Mouse (Mus musculus) c-Kit-negative CD71-positive TER-119-positive erythroid progenitor cells, embryonic 14.5 days (primary cell): ENCODE results near the gene Rassf3.
A peak's percentile ranks its signal among the peaks of the same experiment; 100 is the strongest.

ENCODE experiments used
- DNase-seq: peaks from one replicate; pipeline ENCODE4 v3.0.0-alpha.2; 2013; ENCODE audit warnings: low read depth, low spot score

The Rassf3 gene

DNA sequence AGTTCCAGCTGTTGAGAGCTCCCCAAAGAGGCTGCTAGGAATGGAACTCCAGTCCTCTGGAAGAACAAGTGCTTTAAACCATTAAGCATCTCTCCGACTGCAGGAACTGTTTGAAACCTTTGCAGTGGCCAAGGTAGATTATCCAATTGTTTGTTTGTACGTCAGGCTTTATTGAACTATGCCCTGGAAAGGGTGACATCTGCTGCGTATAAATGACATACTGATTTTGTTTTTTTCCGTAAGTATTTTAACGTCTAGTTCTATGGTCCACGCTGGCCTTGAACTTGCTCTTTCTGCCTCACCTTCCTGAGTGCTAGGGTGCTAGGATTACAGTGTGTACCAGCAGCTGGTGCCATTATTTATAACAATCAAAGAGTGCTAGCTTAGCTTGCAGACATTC is 13.8 kb upstream of the Rassf3 start:
- DNase-seq, result no peak

DNA sequence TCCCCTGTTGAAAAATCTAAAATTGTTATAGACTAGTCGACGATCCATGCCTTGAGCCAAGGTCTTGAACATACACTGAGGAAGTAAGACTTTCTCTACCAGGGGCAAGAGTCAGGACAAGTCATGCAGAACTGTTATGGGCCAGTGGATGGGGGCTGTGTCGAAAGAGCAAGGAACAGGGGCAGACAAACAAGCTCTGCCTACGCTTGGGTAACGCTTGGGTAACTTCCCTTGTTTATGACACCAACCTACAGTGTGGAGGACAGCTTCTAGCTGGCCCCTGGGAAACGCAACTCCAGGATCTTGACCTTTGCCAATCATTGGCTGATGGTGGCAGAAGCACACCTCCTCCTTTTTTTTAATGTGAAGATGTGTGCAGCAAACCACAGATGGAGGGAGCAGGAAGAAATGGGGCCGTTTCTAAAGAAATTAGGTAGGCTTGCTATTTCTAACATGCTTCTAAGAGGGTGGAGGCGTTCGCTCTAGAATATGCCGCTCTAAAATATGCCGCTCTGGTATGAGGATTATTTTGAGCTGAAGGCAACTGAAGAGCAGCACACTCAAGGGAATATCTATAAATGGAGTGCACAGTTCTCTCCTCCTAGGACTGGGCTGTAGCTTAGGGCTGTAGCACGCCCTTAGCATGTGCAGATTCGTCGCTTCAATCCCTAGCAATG is 12.6 kb upstream of the Rassf3 start:
- no peak for DNase-seq

DNA sequence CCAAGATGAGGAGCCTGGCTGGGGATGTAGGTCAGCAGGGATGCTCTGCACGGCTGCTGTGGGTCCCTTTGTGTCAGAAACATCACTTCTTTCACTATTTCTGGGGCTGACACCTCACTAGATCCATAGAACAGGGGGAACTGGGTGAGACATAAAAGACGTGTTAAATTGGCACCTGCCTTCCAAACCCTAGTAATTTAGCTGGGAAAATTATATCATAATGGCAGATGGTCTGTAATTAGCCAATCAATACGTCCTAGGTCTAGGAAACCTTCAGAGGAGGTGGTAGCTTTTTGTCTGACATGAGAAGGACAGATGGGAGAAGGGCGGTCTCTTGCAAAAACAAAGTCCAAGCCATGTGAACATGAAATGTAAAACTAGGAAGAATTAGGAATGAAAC is 11.6 kb upstream of the Rassf3 start:
- no peak for DNase-seq

DNA sequence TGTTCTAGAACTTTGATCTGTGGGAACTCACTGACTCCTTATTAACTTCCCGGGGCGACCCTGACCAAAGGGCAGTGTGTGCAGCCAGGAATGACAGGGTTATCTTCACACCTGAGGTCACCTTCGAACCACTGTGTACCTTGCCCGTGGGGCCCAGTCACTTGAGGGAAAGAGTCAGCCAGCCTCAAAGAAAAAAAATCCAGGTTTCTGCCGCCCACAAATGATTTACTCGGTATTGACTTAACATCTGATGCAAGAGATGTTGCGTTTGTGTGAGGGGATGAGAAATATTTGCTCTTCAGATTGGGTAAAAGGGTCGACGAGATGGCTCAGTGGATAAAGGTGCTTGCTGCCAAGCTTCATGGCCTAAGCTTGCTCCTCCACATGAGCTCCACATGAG is 10.2 kb upstream of the Rassf3 start:
- DNase-seq, result no peak

DNA sequence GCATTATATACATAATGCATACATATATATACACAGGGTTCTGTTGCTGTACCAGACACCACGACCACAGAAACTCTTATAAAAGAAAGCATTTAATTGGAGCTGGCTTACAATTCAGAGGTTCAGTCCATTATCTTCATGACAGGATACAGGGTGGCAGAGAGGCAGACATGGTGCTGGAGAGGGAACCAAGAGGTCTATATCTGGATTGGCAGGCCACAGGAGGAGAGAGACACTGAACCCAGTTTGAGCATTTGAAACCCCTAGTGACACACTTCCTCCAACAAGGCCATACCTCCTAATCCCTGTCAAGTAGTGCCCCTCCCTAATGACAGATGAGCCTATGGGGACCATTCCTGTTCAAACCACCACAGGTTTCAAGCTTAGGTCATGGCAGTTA is 7.2 kb upstream of the Rassf3 start:
- no peak for DNase-seq

DNA sequence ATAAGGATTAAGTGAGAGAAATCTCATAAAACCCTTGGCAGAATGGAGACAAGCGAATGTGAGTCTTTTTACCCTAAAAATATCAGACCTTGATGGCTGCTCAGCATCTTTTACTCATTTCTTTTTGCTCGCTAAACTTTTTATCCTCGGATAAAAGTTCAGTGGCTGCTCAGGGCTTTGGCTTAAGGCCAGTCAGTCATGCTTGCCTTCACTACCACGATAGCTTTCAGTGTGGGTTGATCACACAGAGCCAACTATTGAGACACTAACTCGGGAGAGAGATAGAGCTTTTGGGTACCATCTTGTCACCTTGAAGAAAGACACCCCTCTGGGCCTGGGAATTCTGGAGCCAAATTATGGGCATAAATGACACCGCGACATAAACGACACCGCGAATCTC is 5.0 kb upstream of the Rassf3 start:
- no peak for DNase-seq

DNA sequence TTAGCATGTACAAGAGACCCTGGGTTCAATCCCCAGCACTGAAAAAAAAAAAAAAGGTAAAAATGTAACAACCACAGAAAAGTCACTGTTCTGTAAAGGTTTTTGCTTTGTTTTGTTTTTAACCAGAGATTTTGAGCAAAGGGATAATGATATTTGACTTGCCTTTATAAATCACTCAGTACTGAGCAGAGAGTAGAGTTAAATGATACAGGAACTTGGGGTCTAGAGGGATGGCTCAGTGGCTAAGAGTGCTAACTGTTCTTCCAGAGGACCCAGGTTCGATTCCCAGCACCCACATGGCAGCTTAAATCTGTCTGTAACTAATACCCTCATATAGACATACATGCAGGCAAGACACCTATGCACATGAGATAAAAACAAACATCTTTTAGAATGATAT is 3.8 kb upstream of the Rassf3 start:
- no peak for DNase-seq

DNA sequence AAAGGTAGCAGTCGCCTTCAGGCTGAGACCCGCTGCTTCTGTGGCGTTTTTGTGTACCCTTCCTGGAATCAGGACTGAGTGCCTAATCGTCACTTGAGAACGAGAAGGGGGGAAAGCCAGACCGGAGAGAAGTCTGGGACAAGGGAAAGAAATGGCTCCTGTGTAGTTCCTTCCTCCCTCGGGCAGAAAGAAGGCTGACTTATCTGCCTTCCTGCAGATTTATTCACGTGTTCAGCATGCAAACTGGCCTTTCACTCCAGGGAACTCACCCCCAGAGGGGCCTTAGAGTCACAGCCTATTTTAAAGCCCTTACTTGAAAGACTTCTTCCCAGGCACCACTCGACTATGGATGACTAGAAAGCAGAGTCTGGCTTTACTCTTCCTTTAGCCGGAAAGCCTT is 1.3 kb upstream of the Rassf3 start:
- DNase-seq, result no peak

DNA sequence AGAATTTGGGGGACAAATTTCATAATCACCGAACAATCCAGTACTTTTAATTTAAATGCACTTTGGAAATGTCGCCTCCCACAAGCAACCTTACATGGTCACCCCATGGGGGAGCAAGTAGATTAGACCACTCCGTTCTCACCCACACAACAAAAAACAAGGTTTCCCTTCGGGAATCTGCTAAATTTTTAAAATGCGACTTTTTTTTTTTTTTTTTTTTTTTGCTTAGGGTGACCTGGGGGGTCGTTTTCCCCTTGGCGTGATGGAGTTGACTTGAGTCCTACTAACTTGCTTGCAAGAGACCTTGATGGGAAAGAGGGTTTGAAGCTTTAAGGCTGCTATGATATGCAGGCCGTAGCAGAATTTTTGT is 806 bp upstream of the Rassf3 start:
- no peak for DNase-seq

DNA sequence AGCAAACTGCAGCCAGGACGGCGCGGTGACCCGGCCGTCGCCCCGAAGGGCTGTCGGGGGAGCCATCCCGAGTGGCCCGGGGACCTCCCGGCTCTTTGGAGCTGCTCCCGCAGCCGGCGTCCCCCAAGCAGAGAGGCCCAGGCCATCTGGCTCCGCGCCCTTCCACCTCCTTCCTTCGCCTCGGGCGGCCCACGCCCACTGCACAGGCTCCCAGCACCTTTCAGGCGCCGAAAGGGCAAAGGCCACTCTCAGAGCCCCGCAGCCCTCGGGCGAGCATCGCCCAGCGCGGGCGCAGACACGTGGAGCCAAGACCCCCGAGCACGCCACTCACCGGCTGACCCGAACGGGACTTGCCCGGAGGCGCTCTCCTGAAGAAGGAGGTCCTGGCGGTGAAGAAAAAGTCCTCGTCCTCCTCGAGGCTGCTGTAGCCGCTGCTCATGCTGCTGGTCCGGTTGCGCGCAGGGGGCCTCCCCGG is 438 bp downstream of the Rassf3 start:
- DNase-seq, result peak; percentile 36

DNA sequence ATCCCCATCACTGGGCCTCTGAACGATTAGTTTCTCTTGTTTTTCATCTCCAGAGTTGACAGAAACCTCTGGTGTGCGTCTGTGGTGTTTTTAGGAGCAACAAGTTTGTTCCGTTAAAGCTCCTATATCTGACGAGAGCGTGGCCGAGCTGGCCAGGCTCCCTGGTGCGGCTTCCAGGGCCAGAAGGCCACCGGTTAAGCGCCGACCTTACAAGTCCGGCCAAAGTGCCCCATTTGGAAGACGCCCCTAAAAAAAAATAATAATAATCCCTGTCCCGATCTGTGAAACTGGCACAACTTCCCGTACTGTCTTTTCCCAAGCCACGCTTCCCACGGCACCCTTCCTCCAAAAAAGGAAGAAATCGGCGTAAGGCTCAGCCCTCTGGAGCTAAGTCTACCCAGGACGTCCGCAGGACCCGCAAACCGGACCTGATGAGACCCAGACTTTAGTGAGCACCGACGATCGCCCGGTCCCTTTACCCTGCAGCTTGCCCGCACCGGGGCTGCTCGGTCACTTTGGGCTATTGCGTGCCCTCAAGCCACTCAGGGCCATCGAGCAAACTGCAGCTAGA is 961 bp downstream of the Rassf3 start:
- DNase-seq, result no peak

DNA sequence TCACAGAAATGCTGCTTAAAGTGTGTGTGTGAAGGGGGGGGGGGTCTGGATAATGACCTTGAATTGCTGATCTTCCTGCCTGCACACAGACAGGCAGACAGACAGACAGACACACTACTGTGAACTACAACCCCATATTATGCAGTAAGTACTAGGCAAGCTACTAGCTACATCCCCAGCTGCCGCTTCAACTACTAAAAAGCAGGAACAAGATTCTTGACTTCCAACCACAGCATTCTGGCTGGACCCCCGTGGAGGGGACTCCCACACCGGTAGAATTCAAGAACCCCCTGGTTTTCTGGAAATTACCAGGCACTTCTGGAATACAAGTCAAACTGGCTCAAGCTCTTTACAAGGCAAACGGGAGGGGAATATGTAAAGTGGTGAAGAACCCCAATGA is 1.9 kb downstream of the Rassf3 start:
- DNase-seq, result no peak

DNA sequence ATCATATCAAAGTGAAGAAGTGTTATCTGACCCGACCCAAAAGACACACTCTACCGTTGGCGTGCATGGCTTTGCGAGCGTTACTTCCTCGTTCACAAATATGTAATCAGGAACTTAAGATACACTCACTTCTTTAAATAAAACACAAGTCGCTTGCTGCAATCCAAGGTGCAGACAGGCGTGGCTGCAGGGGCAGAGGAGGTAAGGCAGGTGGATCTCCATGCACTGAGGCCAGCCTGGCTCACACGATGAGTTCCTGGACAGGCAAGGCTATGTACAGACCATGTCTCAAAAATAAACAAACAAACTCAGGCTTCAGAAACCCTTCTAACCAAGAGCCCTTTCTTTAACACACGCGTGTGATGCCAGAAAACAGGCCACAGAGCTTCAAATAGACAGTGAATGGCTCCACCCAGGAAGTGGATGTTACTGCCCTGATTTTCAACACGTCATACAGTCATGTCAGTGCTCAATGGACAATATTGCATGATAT is 2.4 kb downstream of the Rassf3 start:
- no peak for DNase-seq

DNA sequence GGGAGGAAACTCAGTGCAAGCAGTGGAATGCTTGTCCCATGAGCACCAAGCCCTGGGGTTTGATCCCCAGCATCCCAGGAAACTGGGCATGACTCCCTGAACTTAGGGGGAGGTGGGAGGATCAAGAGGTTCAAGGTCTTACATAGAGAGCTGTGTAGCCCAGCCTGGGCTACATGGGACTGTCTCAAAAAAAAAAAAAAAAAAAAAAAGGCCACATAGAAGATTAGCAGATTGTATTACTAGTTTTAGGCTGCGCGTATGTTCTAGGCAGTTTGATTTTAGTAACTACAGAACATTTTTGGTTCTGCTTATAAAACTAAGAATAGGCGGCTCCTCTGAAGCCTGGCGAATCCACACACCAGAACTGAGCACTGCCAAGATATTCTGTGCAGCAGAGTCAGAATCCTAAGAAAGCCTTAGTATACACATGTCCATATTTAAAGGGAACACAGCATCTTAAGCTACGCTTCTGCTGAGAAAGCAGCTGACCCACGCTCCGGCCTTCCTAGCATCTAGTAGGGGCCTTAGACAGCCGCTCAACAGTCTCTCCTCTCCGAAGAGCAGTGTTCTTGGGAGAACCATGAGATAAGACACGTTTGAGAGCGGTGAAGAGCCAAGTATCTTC is 3.4 kb downstream of the Rassf3 start:
- no peak for DNase-seq

DNA sequence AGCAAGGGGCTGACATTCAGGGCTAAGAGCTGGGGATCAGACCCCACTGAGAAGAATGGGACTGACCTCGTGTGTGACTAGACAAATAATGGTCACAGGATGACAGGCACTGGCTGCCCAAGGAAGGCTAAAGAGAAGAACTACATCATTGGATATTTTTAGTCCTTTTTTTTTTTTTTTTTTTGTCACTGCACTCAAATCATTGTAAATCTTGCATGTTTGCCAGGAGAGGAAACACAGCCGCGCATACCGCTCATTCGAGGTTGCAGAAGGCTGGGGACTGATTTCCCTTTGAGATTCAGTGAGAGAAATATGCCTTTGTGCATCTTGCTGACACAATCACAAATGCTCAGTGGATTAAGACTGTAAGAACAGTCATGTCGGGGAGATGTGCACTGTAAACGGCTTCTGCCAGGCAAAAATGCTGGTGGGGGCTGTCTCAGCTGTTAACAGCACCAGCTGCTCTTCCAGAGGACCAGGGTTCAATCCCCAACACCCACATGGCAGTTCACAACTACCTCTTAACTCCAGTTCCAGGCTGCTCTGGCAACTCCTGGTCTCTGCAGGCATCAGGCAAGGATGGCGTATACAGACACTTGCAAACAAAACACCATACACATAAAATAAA is 4.5 kb downstream of the Rassf3 start:
- DNase-seq, result no peak

DNA sequence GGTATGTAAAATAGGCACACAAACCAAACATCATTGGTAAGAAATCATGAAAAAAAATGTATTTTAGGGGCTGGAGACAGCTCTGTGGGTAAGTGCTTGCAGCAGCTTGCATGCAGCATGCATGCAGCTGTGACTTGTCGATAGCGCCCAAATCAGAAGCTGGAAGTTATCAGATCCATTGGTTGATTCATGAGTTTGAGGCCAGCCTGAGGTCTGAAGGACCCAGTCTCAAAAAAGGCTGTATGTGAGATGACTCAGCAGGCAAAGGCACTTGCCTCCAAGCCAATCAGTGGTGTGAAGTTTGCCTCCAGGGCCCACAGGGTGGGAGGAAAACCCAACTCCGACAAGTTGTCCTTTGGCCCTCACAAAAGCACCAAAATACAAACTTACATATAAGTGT is 6.5 kb downstream of the Rassf3 start:
- no peak for DNase-seq

DNA sequence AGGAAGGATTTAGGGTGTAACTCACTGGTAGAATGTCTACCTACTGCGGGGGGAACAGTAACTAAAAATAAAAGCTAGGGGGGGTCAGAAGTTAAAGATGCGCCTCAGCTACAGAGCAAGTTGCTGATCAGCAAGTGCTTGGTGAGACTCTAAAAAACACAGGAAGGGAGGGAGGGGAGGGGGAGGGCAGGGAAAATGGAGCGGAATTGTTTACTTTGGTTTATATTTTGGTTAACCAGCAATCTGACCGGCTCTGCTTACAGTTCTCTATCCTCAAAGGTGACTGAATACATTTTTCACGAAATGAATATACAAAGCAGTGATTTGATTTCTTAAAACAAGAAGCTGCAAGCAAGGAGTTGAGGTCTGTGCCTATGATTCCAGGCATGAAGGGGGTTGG is 7.2 kb downstream of the Rassf3 start:
- no peak for DNase-seq

DNA sequence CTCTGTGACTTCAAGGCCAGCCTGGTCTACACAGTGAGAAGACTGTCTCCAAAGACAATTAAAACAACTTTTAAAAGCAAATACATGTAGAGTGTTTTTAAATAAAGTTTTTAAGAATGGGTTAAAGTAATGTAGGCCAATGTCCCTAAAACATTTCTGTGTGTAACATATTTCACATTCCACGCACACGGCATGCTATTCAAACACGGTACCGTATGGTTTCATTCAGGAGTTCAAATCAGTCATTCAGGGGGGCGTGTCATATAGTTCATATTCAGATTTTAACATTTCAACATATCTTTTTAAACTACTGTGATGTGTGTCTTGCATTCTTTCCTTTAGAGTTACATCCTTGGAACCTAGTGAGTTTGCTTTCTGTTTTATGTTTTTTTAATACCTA is 7.9 kb downstream of the Rassf3 start:
- no peak for DNase-seq

DNA sequence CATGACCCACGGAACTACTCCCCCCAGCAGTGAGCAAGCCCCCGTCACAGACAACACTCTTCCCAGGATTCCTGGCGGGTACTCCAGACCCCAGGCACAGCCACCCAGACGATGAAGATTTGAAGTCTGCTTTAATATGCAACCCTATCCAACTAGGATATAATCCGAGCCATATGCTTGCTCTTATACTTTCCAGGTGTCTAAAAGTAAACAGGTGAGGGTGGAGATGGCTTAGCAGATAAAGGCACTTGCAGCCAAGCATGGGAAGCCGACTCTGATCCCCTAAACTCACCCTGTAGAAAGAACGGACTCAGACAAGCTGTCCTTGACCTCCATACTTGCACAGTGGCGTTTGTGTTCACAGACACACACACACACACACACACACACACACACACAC is 8.4 kb downstream of the Rassf3 start:
- no peak for DNase-seq

DNA sequence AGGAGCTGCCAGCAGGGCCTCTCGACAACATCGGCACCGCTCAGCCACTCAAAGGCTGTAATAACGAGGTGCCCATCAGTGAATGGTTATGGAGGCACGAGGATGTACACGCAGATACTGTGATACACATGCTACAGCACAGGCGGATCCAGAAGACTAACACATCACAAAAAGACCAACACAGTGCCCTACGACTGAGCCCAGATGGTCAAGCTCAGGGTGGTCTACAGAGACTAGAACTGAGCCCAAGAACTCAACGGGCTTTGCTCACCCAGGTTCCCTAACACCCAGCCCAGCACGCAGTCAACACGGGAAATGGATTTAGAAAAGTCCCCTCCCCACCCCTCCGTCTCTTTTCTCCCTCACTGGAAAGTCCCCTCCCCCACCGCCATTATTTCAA is 9.1 kb downstream of the Rassf3 start:
- DNase-seq, result no peak

DNA sequence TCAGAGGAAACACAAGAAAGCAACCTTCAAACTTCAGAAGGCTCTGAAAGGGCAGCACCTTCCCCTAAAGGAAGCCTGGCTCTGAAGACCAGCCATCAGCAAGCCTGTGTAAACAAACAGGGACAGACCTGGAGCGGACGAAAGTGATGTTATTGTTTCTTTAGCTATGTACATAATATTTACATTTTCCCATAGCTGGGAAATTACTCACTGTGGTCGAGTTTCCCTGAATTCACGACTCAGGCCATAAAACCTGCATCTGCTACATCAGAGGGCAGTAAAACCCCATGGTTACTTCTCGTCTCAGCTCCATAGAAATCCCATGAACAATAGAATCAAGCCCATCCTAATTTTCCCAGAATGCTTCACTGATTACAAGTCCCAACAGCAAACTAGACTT is 11.1 kb downstream of the Rassf3 start:
- DNase-seq, result no peak

DNA sequence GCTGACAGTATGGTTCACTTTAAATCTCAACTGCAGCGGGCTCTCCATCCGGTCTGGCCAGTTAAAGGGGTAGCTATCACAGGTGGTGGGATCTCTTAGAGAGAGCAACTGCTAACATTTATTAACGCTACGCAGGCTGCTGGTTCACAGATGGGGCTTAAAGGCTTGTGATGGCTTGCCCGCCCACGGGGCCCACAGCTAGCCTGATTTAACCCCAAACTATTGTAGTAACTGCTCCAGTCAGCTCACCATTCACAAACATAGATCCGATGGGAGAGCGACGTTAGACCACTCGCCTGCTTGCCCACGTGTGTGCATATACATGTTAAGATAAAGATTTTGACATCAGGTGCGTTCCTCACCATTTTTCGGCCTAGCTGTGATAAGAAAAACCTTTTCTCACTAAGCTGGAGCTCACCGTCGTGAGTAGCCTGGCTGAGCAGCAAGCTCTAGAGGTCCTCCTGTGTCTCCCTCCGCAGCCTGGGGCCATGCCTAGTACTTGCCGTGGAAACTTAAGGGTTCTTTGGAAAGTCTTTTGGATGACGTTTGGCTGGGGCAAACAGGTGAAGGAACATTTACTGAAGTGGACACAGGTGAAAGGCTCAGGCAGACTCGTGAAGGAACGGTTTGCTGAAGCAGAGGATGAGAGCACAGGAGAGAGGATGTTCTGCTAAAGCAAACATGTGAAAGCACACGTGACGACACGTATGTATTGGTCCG is 13.8 kb downstream of the Rassf3 start:
- no peak for DNase-seq
